Mouse (Mus musculus) yolk sac, embryonic 10.5 days (tissue): ENCODE measurements at regions not wholly inside any gene's neighbourhood (a gene's known extent, or its start where the extent isn't known, plus 50 kb on each side); places are given as distances from the start of the nearest gene placed in this dataset.

ENCODE experiments used
- DNase-seq: peaks from one replicate; pipeline ENCODE4 v3.0.0-alpha.2; 2017; ENCODE audit warnings: low spot score

- DNase-seq = no peak
Measured at GRCm38 (mm10) chr8:7024336-7024735, 1636.7 kb downstream of the Efnb2 start.

- no peak for DNase-seq
Measured at GRCm38 (mm10) chr8:7011881-7012280, 1649.2 kb downstream of the Efnb2 start.

- DNase-seq = no peak
Measured at GRCm38 (mm10) chr8:6991516-6991915, 1669.5 kb downstream of the Efnb2 start.

GRCm38 (mm10) chr8:6989359-6990095 lies 1671.5 kb downstream of the Efnb2 start:
- no peak for DNase-seq

GRCm38 (mm10) chr8:6973961-6974360 lies 1687.1 kb downstream of the Efnb2 start:
- no peak for DNase-seq

- no peak for DNase-seq
Measured at GRCm38 (mm10) chr8:6963006-6963799, 1697.8 kb downstream of the Efnb2 start.

- DNase-seq = no peak
Measured at GRCm38 (mm10) chr8:6958086-6958485, 1703.0 kb downstream of the Efnb2 start.

- no peak for DNase-seq
Measured at GRCm38 (mm10) chr8:6954251-6954650, 1706.8 kb downstream of the Efnb2 start.

- DNase-seq = no peak
Measured at GRCm38 (mm10) chr8:6922467-6922866, 1738.6 kb downstream of the Efnb2 start.

GRCm38 (mm10) chr8:6907682-6908081 lies 1753.4 kb downstream of the Efnb2 start:
- no peak for DNase-seq

GRCm38 (mm10) chr8:6891456-6891855 lies 1769.6 kb downstream of the Efnb2 start:
- DNase-seq = no peak

GRCm38 (mm10) chr8:6886779-6887402 lies 1774.2 kb downstream of the Efnb2 start:
- no peak for DNase-seq

- no peak for DNase-seq
Measured at GRCm38 (mm10) chr8:6884828-6885227, 1776.2 kb downstream of the Efnb2 start.

GRCm38 (mm10) chr8:6882626-6883025 lies 1777.5 kb upstream of the Slc10a2 start:
- no peak for DNase-seq
